Mouse (Mus musculus): ENCODE results near the gene Mrtfa. TPM values are rescaled to one million over a fixed set of nuclear protein-coding genes. Genes with fewer than 3 reads are reported as not detected.

The Mrtfa gene
- polyA plus RNA-seq, 1 experiment from 2014 or later: 28.3 TPM

DNA sequence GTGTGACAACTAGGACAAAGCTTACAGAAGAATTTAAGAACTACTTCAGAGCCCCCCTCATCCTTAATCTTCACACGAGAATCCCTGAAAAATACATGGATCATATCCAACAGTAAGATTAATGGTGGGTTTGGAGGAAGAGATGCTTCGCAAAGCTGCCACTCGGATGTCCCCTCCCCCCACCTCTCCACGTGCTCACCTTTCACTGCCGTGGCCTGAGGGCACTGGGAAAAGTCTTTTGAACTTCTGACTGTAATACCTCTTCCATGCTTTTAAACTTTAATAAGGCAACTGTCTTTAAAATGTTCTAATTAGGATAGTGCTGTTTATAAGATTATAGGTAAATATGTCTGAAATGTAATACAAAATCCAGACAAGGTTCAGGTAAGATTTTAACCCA, 216.2 kb downstream of the Mrtfa start:
- Histone ChIP-seq H3K27me3 (replicated peaks; ENCODE audit: control insufficient read depth, insufficient read depth, low read length) (no peaks in the 10 kb centered on the region), H3K9ac (replicated peaks; ENCODE audit: low read depth, low read length) (no peak overlapping the region), H3K4me3 (replicated peaks; ENCODE audit: low read length) (no peak overlapping the region), H3K36me3 (ENCODE audit: control insufficient read depth, insufficient read depth) (peaks cover 4% of the 10 kb centered on the region), H3K4me1 (replicated peaks; ENCODE audit: control insufficient read depth, insufficient read depth, low read length) (peaks cover 12% of the 10 kb centered on the region), H3K27ac (ENCODE audit: low read length) (no peak overlapping the region), H3K4me2 (ENCODE audit: low read length) (no peak overlapping the region), H3K9me3 (ENCODE audit: control insufficient read depth, low read length) (no peaks in the 10 kb centered on the region)
- ATAC-seq: no peak
- WGBS: 52% methylated on average over 5 of the region's 5 CpGs

DNA sequence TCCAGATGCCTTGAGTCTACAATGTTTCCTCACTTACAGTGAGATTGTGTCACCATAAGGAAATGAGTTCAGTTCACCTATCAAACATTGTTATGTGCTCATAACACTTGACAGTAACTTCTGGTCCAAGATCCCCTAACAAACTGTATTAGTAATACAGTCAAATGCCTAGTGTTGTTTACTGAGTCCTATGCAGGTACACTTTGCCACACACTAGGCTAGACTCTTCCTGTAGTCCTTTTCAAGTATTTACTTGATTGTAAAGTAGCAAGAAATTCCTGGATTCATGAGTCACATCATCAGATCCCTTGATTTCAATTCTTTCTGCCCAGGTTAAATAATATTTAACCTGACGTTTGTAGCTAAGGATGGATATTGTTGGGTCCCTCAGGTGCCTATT, 221.2 kb downstream of the Mrtfa start:
- ATAC-seq: no peak
- no peaks in the 10 kb centered on the region for H3K4me1 ChIP-seq (replicated peaks; ENCODE audit: control insufficient read depth, insufficient read depth, low read length)
- WGBS: 89% methylated on average over 1 of the region's 1 CpGs
- peaks cover 34% of the 10 kb centered on the region for H3K36me3 ChIP-seq (ENCODE audit: control insufficient read depth, insufficient read depth)
- no peak overlapping the region for H3K4me3 ChIP-seq (replicated peaks; ENCODE audit: low read length)
- H3K27me3 ChIP-seq (replicated peaks; ENCODE audit: control insufficient read depth, insufficient read depth, low read length): no peaks in the 10 kb centered on the region
- H3K9me3 ChIP-seq (ENCODE audit: control insufficient read depth, low read length): no peaks in the 10 kb centered on the region
- H3K9ac ChIP-seq (replicated peaks; ENCODE audit: low read depth, low read length): no peak overlapping the region
- H3K4me2 ChIP-seq (ENCODE audit: low read length): no peak overlapping the region
- H3K27ac ChIP-seq (ENCODE audit: low read length): no peak overlapping the region

Other genes with a start within 250 kb of the Mrtfa start
- gene Adsl, start 242.3 kb downstream of the Mrtfa start, polyA plus RNA-seq (2015; fragmentation: Nextera tagmentation; extraction: Ambion mirVana): 101 and 112 TPM in 2 replicates
- 65.4 and 77.5 TPM in 2 replicates for gene Sgsm3, start 213.0 kb downstream of the Mrtfa start, polyA plus RNA-seq (2015; fragmentation: Nextera tagmentation; extraction: Ambion mirVana)
- 1.2 and 2.3 TPM in 2 replicates for gene Mchr1, start 44.7 kb upstream of the Mrtfa start, polyA plus RNA-seq (2015; fragmentation: Nextera tagmentation; extraction: Ambion mirVana)
- gene Slc25a17, start 170.1 kb upstream of the Mrtfa start, polyA plus RNA-seq (2015; fragmentation: Nextera tagmentation; extraction: Ambion mirVana): 132 and 144 TPM in 2 replicates
- gene St13, start 209.3 kb upstream of the Mrtfa start, polyA plus RNA-seq (2015; fragmentation: Nextera tagmentation; extraction: Ambion mirVana): 206 and 233 TPM in 2 replicates
- 9.0 and 10.0 TPM in 2 replicates for gene Xpnpep3, start 209.4 kb upstream of the Mrtfa start, polyA plus RNA-seq (2015; fragmentation: Nextera tagmentation; extraction: Ambion mirVana)
- gene Dnajb7, start 217.5 kb upstream of the Mrtfa start, polyA plus RNA-seq (2015; fragmentation: Nextera tagmentation; extraction: Ambion mirVana): 1.4 and 2.3 TPM in 2 replicates